Mouse (Mus musculus) right cerebral cortex, postnatal 14 days (tissue): Measurements from ENCODE around the gene Col4a4.

Experiments used
- DNase-seq: peaks from one replicate; pipeline ENCODE4 v3.0.0; 2022

The Col4a4 gene

DNA sequence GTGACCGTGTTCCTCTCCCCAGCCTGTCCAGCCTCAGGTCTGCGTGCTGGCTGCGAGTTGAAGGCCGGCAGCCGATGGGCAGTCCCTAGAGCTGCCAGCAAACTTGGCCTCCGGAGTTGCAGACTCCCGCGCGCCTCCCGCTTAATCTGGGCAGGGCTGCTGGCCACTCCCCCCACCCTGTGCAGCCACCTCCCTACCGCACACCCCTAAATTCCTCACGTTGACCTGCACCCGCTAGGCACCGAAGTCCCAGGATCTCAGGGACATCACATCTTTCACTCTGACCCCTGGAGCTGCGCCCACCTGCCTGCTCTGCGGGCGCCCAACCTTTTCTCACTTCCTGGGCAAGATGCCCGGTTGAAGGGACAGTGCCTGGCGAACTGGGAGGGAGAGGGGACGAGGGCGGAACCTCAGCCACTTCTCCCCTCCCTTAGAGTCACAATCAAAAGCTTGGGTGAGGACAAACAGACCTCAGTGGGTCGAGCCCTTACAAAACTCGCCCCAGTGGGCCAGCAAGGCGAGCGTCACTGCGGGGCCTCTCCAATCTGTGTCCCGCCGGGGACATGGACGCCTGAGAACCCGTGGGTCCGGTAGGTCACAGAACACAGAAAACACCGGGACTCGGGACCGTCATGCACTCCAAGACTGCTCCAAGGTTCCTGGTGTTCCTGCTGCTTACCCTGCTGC lies at the start of gene Col4a4, which contains the start of gene Col4a3:
TSS of gene Col4a4 (minus strand) at position 137 of the 687 bp plus-strand sequence.
TSS of gene Col4a3 (plus strand) at position 209 of the 687 bp plus-strand sequence.
- peak; percentile 10 for DNase-seq

DNA sequence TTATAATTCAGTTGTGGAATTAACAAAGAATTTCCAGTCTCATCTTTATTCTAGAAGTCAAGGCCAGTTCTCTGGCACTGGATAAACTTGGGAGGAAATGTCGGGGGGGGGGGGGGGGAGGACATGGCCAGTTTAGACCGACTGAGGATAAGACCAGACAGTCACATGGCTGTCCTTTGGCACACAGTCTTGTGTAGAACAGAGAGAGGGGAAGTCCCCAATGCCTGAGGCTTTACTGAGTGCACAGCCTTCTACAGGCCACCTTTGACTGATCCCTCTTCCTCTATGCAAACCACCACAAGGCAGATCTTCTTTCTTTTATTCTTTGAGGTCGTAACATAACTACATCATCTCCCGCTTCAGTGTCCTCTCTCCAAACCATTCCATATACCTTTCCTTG lies 49.7 kb upstream of the Col4a4 start:
- DNase-seq, result no peak

DNA sequence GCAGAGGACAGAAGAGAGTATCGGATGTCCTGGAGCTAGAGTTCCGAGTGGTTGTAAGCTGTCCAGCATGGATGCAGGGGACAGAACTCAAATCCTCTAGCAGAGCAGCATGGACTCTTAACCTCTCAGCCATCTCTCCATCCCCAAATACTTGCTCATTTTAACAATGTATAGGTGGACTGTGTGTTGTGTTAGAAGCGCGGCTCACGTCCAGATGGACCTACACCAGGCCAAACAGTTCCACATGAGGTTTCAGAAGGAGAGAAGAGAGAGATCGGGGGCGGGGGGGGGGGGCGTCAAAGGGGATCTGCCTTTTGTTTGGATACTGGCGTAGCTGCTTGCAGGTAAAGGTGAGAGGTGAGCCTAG lies 48.6 kb upstream of the Col4a4 start:
- DNase-seq, result no peak

GRCm38 (mm10) chr1:82634545-82635253 lies 48.0 kb upstream of the Col4a4 start:
- peak; percentile 47 for DNase-seq

GRCm38 (mm10) chr1:82631169-82631792 lies 44.6 kb upstream of the Col4a4 start:
- no peak for DNase-seq

GRCm38 (mm10) chr1:82629495-82629894 lies 42.8 kb upstream of the Col4a4 start:
- no peak for DNase-seq

DNA sequence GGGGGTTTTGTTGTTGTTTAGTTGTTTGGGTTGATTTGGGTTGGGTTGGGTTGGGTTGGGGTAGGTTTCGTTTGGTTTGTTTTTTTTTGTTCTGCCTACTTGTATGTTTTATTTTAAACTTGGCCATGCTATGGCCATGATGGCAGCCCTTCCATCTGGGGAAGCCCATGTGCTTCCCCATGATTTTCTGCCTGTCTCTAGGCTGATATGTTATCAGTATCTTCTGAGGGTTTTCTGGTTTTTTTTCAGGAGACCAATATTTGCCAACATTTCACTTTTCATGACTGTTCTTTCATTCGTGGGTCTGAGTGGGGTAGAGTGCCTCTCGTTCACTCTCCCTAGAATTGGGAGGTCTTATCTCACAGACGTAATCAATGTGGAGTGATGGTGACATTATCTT lies 41.0 kb upstream of the Col4a4 start:
- no peak for DNase-seq

DNA sequence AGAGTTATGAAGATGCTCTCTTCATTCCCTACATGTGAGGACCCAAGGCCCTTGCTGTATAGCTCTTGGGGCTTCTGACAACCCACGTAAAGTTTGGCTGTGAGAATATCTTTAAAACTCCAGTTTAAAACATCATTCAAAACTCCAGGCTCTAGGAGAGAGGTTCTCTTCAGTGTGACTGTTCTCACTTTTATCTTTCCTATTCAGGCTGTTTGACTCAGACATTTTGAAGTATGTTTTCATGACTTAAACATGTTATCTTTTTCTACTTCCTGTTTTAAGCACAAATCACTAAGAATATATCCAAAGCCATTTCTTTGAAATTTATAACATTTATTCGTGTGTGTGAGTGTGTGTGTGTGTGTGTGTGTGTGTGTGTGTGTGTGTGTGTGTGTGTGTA lies 38.8 kb upstream of the Col4a4 start:
- no peak for DNase-seq

DNA sequence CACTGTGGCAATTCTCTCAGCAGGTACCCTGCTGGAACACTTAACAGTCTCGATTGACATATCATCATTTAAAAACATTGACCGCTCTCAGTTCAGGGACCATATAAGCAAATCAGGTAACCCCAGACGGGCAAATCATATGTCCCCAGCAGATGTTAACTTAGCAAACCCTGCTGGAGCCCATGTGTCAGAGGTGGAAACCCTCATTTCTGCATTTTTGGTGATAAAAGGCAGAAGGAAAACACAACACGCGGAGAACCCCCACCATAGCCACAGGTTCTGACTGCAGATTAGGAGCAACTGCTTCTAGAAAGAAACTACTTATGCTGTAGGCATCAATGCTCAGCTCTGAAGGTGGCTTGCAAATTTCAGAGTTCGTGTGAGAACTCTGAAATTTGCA lies 38.3 kb upstream of the Col4a4 start:
- DNase-seq, result no peak

DNA sequence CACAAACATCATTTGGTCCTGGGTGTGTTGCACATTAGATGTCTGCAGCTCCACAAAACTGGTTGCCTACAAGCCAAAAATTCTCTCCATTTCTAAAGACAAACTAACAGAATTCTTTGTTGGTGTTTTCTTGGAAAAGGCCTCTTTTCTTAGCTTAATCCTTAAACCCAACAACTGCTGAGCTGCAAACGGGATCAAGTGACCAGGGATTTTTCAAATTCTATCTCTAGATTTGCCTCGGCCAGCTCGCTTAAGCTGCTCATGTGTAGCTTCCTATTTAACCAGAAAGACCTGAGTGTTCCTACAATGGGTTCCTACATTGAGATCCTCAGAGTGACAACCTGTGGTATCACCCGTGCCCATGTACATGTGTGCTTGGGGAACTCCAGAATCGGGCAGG lies 33.3 kb upstream of the Col4a4 start:
- DNase-seq, result no peak

- DNase-seq, result no peak
These were observed 31.9 kb upstream of the Col4a4 start for GRCm38 (mm10) chr1:82618592-82618991.

- no peak for DNase-seq
These were observed 31.4 kb upstream of the Col4a4 start for GRCm38 (mm10) chr1:82618001-82618400.

GRCm38 (mm10) chr1:82612061-82612660 lies 25.5 kb upstream of the Col4a4 start:
- no peak for DNase-seq

DNA sequence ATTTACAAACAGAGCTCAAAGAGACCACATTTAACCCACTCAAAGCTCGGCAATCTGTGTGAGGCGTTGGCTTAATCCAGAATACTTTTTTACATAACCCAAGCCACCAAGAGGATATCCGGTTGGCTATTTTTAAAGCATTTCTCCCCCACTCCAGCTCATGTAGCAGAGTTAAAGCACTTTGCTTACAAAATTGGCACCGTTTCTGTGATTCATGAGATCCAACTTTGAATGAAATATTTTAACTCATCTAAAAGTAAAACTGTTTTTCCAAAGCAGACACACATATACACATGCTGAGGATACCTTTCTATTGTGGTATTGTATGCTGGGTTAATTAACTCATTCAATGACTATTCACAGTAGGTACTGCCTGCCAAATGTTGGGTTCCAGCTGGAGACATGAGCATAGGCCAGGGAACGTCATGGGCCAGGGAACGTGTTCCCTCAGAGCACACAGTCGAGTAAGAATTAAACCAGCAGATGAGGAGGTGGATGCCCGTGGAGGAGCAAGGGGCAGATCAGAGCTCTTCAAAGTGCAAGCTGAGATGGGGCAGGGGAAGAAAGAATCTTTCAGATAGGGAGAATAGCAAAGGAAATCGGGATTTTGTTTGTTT lies 22.1 kb upstream of the Col4a4 start:
- no peak for DNase-seq

DNA sequence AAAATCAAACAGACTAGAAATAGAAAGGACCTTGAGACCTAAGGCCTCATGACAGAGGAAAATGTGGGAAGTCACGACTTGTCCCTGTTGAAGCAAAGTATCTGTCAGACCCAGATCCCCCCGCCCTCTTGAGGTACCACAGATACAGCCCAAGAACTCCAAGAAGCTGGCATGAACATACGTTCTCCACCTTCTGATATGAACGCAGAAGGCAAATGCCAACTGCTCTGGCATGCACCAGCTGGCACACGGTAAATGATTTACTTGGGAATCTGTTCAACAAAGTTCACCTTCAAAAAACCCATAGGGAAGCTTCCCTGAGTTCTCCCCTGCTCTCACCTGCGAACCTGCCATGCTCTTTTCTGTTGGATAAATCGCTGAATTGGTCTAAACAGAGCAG lies 19.2 kb upstream of the Col4a4 start:
- DNase-seq, result no peak

GRCm38 (mm10) chr1:82605347-82605746 lies 18.7 kb upstream of the Col4a4 start:
- DNase-seq, result no peak

- DNase-seq, result no peak
These were observed 16.7 kb upstream of the Col4a4 start for GRCm38 (mm10) chr1:82603198-82603950.

DNA sequence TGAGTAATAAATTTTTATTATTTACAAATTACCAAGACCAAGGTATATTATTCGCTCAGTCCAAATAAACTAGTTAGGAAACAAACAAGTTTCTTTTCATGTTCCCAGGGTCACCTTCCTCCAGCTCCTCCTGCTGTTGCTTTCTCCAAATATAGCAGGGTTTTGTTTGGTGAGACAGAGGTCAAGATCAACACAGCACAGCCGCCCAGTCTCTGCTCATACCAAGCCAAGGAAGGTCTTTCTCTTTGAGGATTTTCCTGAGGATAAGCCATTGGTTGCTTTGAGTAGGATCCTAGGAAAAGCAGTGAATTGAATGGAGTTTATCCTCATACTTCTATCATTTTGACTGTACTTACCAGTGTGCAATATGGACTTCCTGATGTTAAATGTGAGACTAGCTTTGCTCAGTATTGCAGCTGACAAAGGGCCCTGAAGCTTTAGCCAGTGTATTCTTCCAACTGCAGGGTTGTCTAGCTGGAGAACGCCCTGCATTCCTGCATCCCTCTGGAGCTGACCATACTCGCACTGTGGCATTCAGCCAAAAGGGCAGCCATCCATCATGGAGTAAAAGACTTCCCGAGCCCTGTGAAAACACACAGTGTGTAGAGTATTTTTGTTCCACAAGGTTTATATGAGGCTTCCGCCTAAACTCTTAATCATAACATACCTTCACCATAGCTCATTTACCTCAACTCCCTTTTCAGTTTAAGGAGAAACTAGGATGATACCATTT lies 10.4 kb upstream of the Col4a4 start:
- no peak for DNase-seq

- no peak for DNase-seq
These were observed 3.6 kb upstream of the Col4a4 start for GRCm38 (mm10) chr1:82590266-82590665.

- DNase-seq, result no peak
These were observed 668 bp downstream of the Col4a4 start for GRCm38 (mm10) chr1:82585981-82586380.

- DNase-seq, result no peak
These were observed 8.3 kb downstream of the Col4a4 start for GRCm38 (mm10) chr1:82578320-82578719.

DNA sequence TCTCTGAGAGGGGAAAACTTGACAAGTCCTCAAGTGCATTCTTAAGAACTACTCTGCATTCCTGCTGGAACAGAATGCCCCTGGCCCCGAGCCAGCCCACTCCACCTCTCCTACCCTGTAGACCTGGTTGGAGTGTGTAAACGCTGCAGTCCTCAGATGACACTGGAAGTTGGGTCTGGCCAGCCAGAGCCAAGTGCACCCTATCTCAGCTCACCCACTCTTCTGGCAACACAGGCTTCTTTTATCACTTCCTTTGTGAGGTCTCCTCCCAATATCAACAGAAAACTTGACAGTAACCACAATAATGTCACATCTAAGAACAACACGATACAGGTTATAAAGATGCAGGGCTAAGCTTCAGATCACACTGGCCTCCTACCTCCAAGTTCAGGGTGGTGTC lies 8.7 kb downstream of the Col4a4 start:
- DNase-seq, result no peak
